ENCODE assay signal across 10 mouse cellular contexts in genomic region chr1:129208406-129208805, GRCm38 (mm10).
A peak's percentile ranks its signal among the peaks of the same experiment; 100 is the strongest.
DNase-seq lines count a peak whose midpoint lies in the region; ATAC-seq lines count a peak whose summit lies in the region.
"Had no signal": no experiment of that assay in that cellular context is flagged by ENCODE, and none has a peak within 500 bp of the region (broad histone marks: within the 10 kb centered on the region; RNA-seq: fewer than 3 reads in every experiment).

No protein-coding gene starts in this region.

- no peaks in the 10 kb centered on the region for H3K27me3 ChIP-seq in embryonic facial prominence, embryonic 15.5 days
- H3K27me3 ChIP-seq in hindbrain, embryonic 16.5 days (replicated peaks; ENCODE audit: control insufficient read depth, insufficient read depth, low read length) = no peaks in the 10 kb centered on the region
- no peaks in the 10 kb centered on the region for H3K27me3 ChIP-seq in midbrain, embryonic 13.5 days

- WGBS in embryonic facial prominence, embryonic 15.5 days = 19% methylated on average over 2 of the region's 2 CpGs
- 5% methylated on average over 2 of the region's 2 CpGs for WGBS in hindbrain, embryonic 16.5 days
- WGBS in midbrain, embryonic 13.5 days = 5% methylated on average over 2 of the region's 2 CpGs

- H3K4me1 ChIP-seq in embryonic facial prominence, embryonic 15.5 days = peaks cover 5% of the 10 kb centered on the region
- peaks cover 5% of the 10 kb centered on the region for H3K4me1 ChIP-seq in hindbrain, embryonic 16.5 days (ENCODE audit: control insufficient read depth, insufficient read depth, low read depth, low read length)
- H3K4me1 ChIP-seq in midbrain, embryonic 13.5 days (replicated peaks) = peaks cover 17% of the 10 kb centered on the region

- no peak overlapping the region for H3K4me3 ChIP-seq in embryonic facial prominence, embryonic 15.5 days (replicated peaks)
- no peak overlapping the region for H3K4me3 ChIP-seq in hindbrain, embryonic 16.5 days (ENCODE audit: low read length)
- no peak overlapping the region for H3K4me3 ChIP-seq in midbrain, embryonic 13.5 days (replicated peaks)

- DNase-seq in brain, adult 2 months (ENCODE audit: low read depth, low spot score) = peak; percentile 50
- DNase-seq in natural killer cell, adult 2 months (ENCODE audit: low spot score in 2 of 2) = no peak
- DNase-seq in lung, postnatal 25 days (ENCODE audit: low spot score) = no peak
- no peak for DNase-seq in urinary bladder, postnatal 25 days (ENCODE audit: low spot score)
- DNase-seq: adrenal gland, adult 8-10 months had no signal

- H3K27ac ChIP-seq in embryonic facial prominence, embryonic 15.5 days (replicated peaks) = no peak overlapping the region
- peak overlapping the region; percentile 66 for H3K27ac ChIP-seq in hindbrain, embryonic 16.5 days (ENCODE audit: low read depth, low read length)
- H3K27ac ChIP-seq in midbrain, embryonic 13.5 days = peak overlapping the region; percentile 82
- H3K27ac ChIP-seq: kidney, postnatal 0 days had no signal

- H3K9me3 ChIP-seq in embryonic facial prominence, embryonic 15.5 days (replicated peaks) = no peaks in the 10 kb centered on the region
- no peaks in the 10 kb centered on the region for H3K9me3 ChIP-seq in hindbrain, embryonic 16.5 days (ENCODE audit: control insufficient read depth, low read length)
- no peaks in the 10 kb centered on the region for H3K9me3 ChIP-seq in midbrain, embryonic 13.5 days

- no peak overlapping the region for H3K4me2 ChIP-seq in embryonic facial prominence, embryonic 15.5 days (replicated peaks)
- no peak overlapping the region; the same call in 1 of the 2 replicates for H3K4me2 ChIP-seq in hindbrain, embryonic 16.5 days (ENCODE audit: low read length)
- no peak overlapping the region; the same call in 1 of the 2 replicates for H3K4me2 ChIP-seq in midbrain, embryonic 13.5 days (replicated peaks)

- no peaks in the 10 kb centered on the region for H3K36me3 ChIP-seq in embryonic facial prominence, embryonic 15.5 days
- H3K36me3 ChIP-seq in hindbrain, embryonic 16.5 days (ENCODE audit: control insufficient read depth, insufficient read depth, low read length) = no peaks in the 10 kb centered on the region
- H3K36me3 ChIP-seq in midbrain, embryonic 13.5 days = no peaks in the 10 kb centered on the region

- no peak overlapping the region for H3K9ac ChIP-seq in embryonic facial prominence, embryonic 15.5 days
- H3K9ac ChIP-seq in hindbrain, embryonic 16.5 days (ENCODE audit: low read depth, low read length) = peak overlapping the region; percentile 13; the same call in 1 of the 2 replicates
- no peak overlapping the region for H3K9ac ChIP-seq in midbrain, embryonic 13.5 days (replicated peaks)

- peak; percentile 83 for ATAC-seq in embryonic facial prominence, embryonic 15.5 days (ENCODE audit: insufficient number of reproducible peaks, low FRiP score, low TSS enrichment, low read depth)
- peak; percentile 98 for ATAC-seq in hindbrain, embryonic 16.5 days
- ATAC-seq in midbrain, embryonic 13.5 days = peak; percentile 99
- no peak for ATAC-seq in erythroid progenitor cell, adult 5-6 weeks (replicated peaks; ENCODE audit: low FRiP score, poor library complexity, severe bottlenecking)
